22 mouse cellular contexts compared by ENCODE assay signal in the genomic region with DNA sequence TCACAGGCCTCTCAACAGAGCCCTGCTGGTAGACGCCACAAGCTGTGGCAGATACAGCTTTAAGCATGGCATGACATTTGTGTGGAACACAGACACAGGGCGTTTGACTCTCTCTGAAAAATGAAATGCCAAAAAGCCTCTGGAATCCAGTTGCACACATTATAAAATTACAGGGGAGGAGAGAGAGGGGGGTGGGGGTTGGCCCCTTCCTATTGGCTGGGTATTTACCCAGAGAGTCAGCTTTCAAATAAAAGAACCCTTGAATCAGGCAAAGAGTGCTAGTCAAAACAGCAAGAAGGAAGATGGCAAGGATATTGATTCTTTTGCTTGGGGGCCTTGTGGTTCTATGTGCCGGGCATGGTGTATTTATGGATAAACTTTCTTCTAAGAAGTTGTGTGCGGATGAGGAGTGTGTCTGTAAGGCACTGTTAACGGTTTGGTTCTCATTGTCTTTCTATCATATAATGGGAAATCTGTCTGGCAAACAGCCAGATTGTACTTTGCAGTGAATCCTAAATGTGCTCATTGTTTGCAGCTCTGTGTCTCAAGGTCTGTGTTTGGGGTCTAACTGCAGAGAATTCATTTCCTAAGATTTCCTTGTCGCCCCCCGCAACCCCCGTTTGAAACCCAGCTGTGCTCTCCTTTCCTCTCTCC. TPM values are rescaled to one million over a fixed set of nuclear protein-coding genes. Genes with fewer than 3 reads are reported as not detected.
DNase-seq lines count a peak whose midpoint lies in the region; ATAC-seq and TF ChIP-seq lines count a peak whose summit lies in the region.
"Had no signal": no experiment of that assay in that cellular context is flagged by ENCODE, and none has a peak within 500 bp of the region (broad histone marks: within the 10 kb centered on the region; RNA-seq: fewer than 3 reads in every experiment).

A gene (plus strand): TSS at position 276 of the 654 bp plus-strand sequence.

- H3K9ac ChIP-seq in lung, embryonic 14.5 days, result no peak within 1 kb of the TSS
- H3K9ac ChIP-seq in embryonic facial prominence, embryonic 12.5 days, result no peak within 1 kb of the TSS
- no peak within 1 kb of the TSS for H3K9ac ChIP-seq in limb, embryonic 13.5 days
- H3K9ac ChIP-seq: hindbrain, embryonic 13.5 days; liver, embryonic 14.5 days had no signal

- peak; percentile 70 for ATAC-seq in lung, embryonic 14.5 days (ENCODE audit: insufficient read depth)
- 0 out of 2 replicates have a peak, but pooled peaks have one; percentile 47 for ATAC-seq in embryonic facial prominence, embryonic 12.5 days (ENCODE audit: insufficient number of reproducible peaks, insufficient read depth, low FRiP score, low TSS enrichment)
- peak; percentile 82 for ATAC-seq in limb, embryonic 13.5 days (ENCODE audit: low FRiP score, low read depth)
- ATAC-seq: inflammation-experienced regulatory T-cells, adult 6 months; Patski had no signal

- H3K4me2 ChIP-seq in lung, embryonic 14.5 days, result no peak within 1 kb of the TSS
- H3K4me2 ChIP-seq in embryonic facial prominence, embryonic 12.5 days (replicated peaks), result peak within 1 kb of the TSS; percentile 21
- H3K4me2 ChIP-seq in limb, embryonic 13.5 days (replicated peaks), result peak within 1 kb of the TSS; percentile 44
- H3K4me2 ChIP-seq: hindbrain, embryonic 13.5 days had no signal

- no peaks in the 10 kb centered on the region for H3K36me3 ChIP-seq in lung, embryonic 14.5 days (ENCODE audit: insufficient read depth)
- H3K36me3 ChIP-seq in embryonic facial prominence, embryonic 12.5 days, result no peaks in the 10 kb centered on the region
- H3K36me3 ChIP-seq in limb, embryonic 13.5 days, result no peaks in the 10 kb centered on the region
- H3K36me3 ChIP-seq: heart, embryonic 10.5 days; hindbrain, embryonic 13.5 days had no signal

- no peak for TF ChIP-seq CTCF in lung, embryonic 14.5 days (IDR thresholded peaks at IDR 0.05; ENCODE audit: low read depth)
- no peak for TF ChIP-seq CTCF in lung, adult 2 months (IDR thresholded peaks at IDR 0.05; ENCODE audit: insufficient read depth, low read length)
- no peak for TF ChIP-seq CTCF in brain, embryonic 14.5 days (IDR thresholded peaks at IDR 0.05; ENCODE audit: borderline replicate concordance, extremely low read depth, insufficient read depth, insufficient read length)

- no peak within 1 kb of the TSS for H3K27ac ChIP-seq in lung, embryonic 14.5 days (ENCODE audit: low read depth)
- peak within 1 kb of the TSS; percentile 55 for H3K27ac ChIP-seq in embryonic facial prominence, embryonic 12.5 days
- peak within 1 kb of the TSS; percentile 48 for H3K27ac ChIP-seq in limb, embryonic 13.5 days
- H3K27ac ChIP-seq: heart, embryonic 10.5 days; hindbrain, embryonic 13.5 days; liver, embryonic 14.5 days; stomach, postnatal 0 days had no signal

- H3K9me3 ChIP-seq in lung, embryonic 14.5 days (ENCODE audit: low read depth, low read length), result no peaks in the 10 kb centered on the region
- no peaks in the 10 kb centered on the region for H3K9me3 ChIP-seq in embryonic facial prominence, embryonic 12.5 days
- H3K9me3 ChIP-seq in limb, embryonic 13.5 days, result no peaks in the 10 kb centered on the region
- H3K9me3 ChIP-seq: heart, embryonic 10.5 days; hindbrain, embryonic 13.5 days had no signal

- no peak for TF ChIP-seq POLR2A in lung, adult 2 months (IDR thresholded peaks at IDR 0.05; ENCODE audit: borderline replicate concordance, extremely low read depth, low read depth, low read length)
- TF ChIP-seq POLR2A in brain, embryonic 14.5 days (IDR thresholded peaks at IDR 0.05; ENCODE audit: borderline replicate concordance, extremely low read depth, insufficient read depth, insufficient read length, poor library complexity, severe bottlenecking), result no peak

- 44% methylated on average over 8 of the region's 8 CpGs for WGBS in lung, embryonic 14.5 days
- 41% methylated on average over 8 of the region's 8 CpGs for WGBS in lung, adult 2 months
- WGBS in embryonic facial prominence, embryonic 12.5 days, result 38% methylated on average over 8 of the region's 8 CpGs
- WGBS in limb, embryonic 13.5 days, result 56% methylated on average over 8 of the region's 8 CpGs

- H3K4me3 ChIP-seq in lung, embryonic 14.5 days (ENCODE audit: low read depth, low read length), result no peak within 1 kb of the TSS
- no peak within 1 kb of the TSS for H3K4me3 ChIP-seq in lung, adult 2 months (replicated peaks; ENCODE audit: extremely low read depth, low read depth, low read length)
- no peak within 1 kb of the TSS for H3K4me3 ChIP-seq in embryonic facial prominence, embryonic 12.5 days
- no peak within 1 kb of the TSS for H3K4me3 ChIP-seq in limb, embryonic 13.5 days
- H3K4me3 ChIP-seq: heart, embryonic 10.5 days; hindbrain, embryonic 13.5 days had no signal

- H3K4me1 ChIP-seq in lung, embryonic 14.5 days (ENCODE audit: insufficient read depth), result no peaks in the 10 kb centered on the region
- H3K4me1 ChIP-seq in lung, adult 2 months (ENCODE audit: control insufficient read depth, insufficient read depth, low read length), result no peaks in the 10 kb centered on the region; the same call in 1 of the 2 replicates
- peaks cover 28% of the 10 kb centered on the region; the same call in 1 of the 2 replicates for H3K4me1 ChIP-seq in embryonic facial prominence, embryonic 12.5 days
- peaks cover 20% of the 10 kb centered on the region for H3K4me1 ChIP-seq in limb, embryonic 13.5 days
- H3K4me1 ChIP-seq: heart, embryonic 10.5 days had no signal

- no peaks in the 10 kb centered on the region for H3K27me3 ChIP-seq in lung, embryonic 14.5 days (ENCODE audit: insufficient read depth, low read length)
- H3K27me3 ChIP-seq in embryonic facial prominence, embryonic 12.5 days, result no peaks in the 10 kb centered on the region
- no peaks in the 10 kb centered on the region for H3K27me3 ChIP-seq in limb, embryonic 13.5 days
- H3K27me3 ChIP-seq: hindbrain, embryonic 13.5 days; Patski had no signal

- DNase-seq in lung, embryonic 14.5 days, result peak; percentile 63
- no peak for DNase-seq in lung, adult 2 months
- DNase-seq in brain, embryonic 14.5 days (ENCODE audit: low read depth), result peak; percentile 28
- no peak for DNase-seq in frontal cortex, adult 2 months (ENCODE audit: extremely low spot score in 1 of 2, low spot score in 1 of 2)
- DNase-seq in ovary, postnatal 10 days (ENCODE audit: low spot score), result no peak
- DNase-seq: adrenal gland, postnatal 14 days; cerebellum, adult 11 months; cerebellum, postnatal 10 days; kidney, adult 9 months; kidney, postnatal 25 days; left cerebral cortex, postnatal 4 days; lung, postnatal 10 days; right cerebral cortex, adult 18-20 months had no signal

RNA-seq across cellular contexts. Expression of the gene that starts here (rescaled TPM):
- polyA plus RNA-seq in lung, embryonic 14.5 days (2014; fragmentation: Nextera tagmentation; extraction: Ambion mirVana), result 1.0 and 1.3 TPM in 2 replicates
- polyA plus RNA-seq in lung, adult 2 months (2012; rRNA removed), result not detected in 2 replicates
- 1.1 TPM in 2 replicates for polyA plus RNA-seq in brain, embryonic 14.5 days (2012; rRNA removed)
- 22.4 and 33.3 TPM in 2 replicates for polyA plus RNA-seq in embryonic facial prominence, embryonic 12.5 days (2016; fragmentation: Nextera tagmentation; extraction: Ambion mirVana)
- 15.4 and 15.7 TPM in 2 replicates for polyA plus RNA-seq in limb, embryonic 13.5 days (2015; fragmentation: Nextera tagmentation; extraction: Ambion mirVana)
- polyA plus RNA-seq in frontal cortex, adult 2 months (2012; rRNA removed), result not detected in 2 replicates
- polyA plus RNA-seq: inflammation-experienced regulatory T-cells, adult 6 months; Patski; urinary bladder, adult 2 months had no signal

Comparison
In these comparisons a context has a peak if more than half of its experiments do, and no peak if none do; other contexts are left out.
1. DNase-seq: peak in lung, embryonic 14.5 days (single experiment) and brain, embryonic 14.5 days (single experiment); none in lung, adult 2 months (single experiment), frontal cortex, adult 2 months (0 of 2) and ovary, postnatal 10 days (single experiment).
2. Peak in every context shown above with its lines, with median percentiles within 50 percentile points of each other: ATAC-seq.